Mouse (Mus musculus) brain, embryonic 18.5 days (tissue): ENCODE data around the gene Neurod2.

Experiments used
- DNase-seq: peaks from one replicate; pipeline ENCODE4 v3.0.0-alpha.2; 2012; ENCODE audit warnings: low read depth, low spot score

Gene Neurod2

DNA sequence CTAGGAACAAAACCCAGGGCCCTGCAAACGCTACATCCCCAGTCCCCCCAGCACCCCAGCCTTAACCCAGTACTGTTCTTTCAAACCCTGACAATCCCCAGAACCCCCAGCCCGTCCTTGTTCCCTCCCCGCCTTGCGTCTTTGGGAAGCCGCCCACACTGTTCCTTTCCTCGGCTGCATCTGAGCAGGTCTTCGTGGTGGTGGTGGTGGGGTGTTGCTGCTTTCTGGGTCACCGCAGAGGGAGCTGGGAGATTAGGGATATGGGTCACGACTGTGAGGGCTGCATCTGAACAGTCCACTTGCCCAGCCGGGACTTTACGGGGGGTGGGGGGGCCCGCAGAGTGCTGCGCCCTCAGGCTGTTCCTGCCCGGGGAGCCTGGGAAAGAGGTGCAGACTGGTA, 25.0 kb upstream of the Neurod2 start:
- DNase-seq = no peak

- DNase-seq = no peak
Observed at GRCm38 (mm10) chr11:98353651-98354211, 24.3 kb upstream of the Neurod2 start.

DNA sequence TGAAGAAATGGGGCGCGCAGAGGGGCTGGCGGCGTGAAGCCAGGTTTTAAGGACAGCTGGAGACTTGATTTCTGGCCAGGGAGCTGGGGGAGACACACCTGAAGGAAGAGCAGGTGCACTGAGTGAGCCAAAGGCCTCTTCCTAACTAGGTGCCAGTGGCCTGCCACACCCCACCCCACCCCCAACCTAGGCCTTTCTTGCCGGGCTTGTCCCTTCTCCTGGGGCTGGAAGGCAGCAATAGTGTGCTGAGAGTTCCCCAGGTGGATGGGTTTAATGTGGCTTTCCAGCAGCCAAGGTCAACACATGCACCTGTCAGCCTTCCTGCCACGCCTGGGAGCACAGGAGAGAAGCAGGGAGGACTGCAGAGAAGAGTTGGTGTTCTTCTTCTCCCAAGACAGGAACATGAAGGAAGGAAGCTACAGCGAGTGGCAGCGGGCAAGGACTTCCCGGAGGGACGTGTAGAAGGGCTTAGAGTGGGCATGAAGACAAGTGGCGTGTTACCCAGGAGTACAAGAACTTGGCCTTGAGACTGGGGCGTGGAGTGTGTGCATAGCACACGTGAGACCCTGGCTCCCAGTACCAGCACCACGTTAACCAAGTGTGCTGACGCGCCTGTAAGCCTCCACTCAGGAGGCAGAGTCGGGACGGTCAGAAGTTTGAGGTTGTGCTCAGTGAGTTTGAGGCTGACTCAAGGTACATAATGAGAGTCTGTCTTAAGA, 23.0 kb upstream of the Neurod2 start:
- DNase-seq = no peak

- no peak for DNase-seq
Observed at GRCm38 (mm10) chr11:98349308-98349707, 19.9 kb upstream of the Neurod2 start.

DNA sequence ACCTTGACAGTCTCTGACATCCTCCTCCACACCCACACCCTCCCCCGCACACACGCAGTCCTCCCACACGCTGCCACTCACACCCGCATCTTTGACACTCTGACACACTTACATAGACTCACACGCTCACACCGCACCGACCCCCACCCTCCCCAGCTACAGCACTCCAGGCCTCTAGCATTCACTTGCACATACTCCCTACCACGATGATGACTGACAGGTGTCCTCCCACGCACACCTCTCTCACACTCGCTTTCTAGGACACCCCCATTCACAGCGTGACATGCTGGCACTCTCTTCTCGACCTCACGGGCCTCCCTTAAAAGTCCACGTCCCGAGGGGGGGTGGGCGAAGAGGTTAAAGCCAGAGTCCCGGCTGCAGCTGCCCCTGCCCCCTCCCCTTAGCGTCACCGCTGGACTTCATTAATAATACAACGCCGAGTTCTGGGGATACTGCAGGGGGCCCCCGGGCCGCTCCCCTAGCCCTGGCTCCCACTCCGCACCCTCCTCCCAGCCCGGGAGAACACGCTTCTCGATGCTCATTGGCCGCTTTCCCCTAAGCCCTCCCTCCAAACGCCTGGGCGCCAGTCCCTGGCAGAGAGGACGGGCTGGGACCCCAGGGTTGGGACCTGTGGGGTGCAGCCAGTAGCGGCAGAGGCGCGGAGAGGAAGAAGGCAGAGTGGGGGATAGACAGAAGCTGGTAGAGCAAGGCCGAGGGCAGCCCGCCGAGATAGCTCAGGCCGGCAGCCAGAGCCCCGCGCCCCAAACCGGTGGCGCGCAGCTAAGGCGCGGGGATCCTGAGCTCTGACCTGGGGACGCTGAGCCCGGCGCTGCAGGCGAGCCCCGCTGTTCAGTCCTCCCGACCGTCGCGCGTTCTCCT, 18.9 kb upstream of the Neurod2 start, which contains the start of gene Ppp1r1b:
Gene Ppp1r1b (plus strand): TSS at position 322 of the 879 bp plus-strand sequence.
- no peak for DNase-seq

GRCm38 (mm10) chr11:98347385-98348082, 18.1 kb upstream of the Neurod2 start:
- DNase-seq = no peak

DNA sequence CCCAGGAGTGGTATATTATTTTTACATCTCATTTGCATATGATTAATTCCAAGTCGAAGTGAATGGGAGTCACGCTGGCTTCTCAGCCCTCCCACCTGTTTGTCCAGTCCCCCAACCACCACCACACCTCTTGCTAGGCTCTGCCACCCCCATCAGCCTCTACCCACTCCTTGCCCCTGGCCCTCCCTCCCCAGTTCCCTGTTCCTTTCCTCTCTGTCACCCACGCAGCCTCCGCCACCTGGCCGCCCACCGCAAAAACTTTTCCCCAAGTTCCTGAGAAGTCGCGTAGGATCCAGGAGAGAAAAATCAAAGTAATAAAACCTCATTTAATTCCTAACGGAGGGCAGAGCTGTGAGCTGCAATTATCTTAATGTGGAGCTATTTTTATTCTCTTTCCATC, 16.7 kb upstream of the Neurod2 start:
- DNase-seq = no peak

DNA sequence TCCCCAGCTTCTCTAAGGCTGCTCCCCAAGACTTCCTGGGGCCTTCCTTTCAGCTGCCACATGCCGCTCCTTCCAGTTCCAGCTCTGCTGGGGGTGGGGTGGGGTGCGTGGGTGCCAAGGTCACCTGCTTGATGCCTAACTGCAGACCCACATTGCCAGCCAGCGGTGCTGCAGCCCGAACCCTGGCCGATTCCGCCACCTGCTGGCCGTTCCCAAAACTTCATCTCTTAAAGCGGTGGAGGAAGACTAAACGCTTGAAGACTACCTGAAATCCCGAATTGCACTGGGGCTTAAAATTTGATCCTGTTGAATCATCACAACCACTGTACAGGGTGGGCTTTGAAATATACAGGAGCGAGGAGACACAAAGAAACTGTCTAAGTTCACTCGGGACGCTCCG, 15.8 kb upstream of the Neurod2 start:
- no peak for DNase-seq

DNA sequence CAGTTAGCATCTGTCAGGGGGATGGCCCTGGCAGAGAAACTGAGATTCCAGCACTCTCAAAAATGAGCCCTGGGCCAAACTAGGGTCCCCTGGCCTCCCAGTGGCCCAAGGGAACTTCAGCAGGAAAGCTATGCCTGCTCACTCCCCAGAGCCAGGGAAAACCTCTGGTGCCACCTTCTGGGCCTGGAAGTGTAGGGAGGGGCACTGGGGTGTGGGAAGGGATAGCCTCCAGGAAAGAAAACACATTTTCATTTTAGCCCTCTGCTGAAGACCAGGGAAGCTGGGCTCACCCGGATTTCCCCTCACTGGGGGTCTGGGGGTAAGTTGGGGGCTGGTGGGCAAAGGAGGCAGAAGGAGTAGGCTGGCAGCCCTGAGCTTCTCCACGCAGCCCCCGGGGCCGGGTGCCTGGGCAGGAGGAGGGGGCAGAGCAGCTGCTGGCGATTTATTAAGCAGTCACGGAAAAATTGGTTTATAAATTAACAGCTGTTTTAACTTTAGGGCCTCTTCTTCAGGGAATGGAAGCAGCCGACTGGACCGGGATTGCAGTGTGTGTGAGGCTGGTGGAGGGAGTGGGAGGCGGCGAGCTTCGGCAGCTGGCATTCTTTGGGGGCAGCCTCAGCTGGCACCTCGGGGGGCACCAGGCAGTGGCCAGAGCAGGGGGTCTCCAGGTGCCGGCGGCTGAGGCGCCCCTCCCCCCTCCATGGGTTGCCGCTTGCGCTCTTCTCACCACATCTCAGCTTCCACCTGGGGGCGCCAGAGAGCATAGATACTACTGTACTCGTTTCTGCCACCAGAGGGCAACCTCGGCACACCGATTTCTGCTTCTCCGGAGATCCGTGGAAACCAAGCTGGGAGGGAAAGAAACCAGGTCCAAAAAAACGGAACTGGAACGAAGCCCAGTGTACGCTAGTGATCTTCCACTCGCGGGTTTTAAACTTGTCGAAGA, 12.8 kb upstream of the Neurod2 start:
- no peak for DNase-seq

DNA sequence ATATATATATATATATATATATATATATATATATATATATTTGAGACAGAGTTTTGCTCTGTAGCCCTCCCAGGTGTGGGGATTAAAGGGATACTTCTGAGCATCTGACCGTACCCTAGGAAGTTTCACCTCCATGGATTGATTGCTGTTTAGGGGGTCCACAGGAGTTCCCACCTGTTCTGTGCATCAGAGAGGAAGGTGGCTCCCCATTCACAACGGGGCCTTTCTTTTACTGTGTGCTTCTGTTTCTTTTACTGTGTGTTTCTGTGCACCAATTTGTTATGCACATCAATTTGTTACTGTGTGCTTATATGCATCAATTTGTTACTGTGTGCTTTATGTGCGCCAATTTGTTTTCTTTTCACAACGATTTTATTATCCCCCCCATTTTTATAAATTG, 11.7 kb upstream of the Neurod2 start:
- DNase-seq = no peak

DNA sequence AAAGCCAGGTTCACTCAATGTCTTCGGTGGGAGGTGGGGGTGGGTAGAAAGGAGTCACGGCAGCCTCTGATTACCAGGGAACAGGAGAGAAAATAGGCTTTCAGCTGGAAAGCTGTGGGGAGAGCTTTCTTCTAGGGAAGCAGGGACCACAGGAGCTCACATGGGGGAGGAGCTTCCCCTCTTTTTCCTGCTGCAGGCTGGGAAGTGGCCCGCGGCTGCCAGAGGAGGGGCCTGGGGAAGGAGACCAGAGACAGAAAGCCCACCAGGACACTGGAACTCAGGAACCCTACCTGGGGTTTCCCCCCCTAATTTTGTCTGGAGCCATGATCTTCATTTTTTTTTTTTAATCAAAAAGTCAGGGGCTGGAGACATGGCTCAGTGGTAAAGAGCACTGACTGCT, 11.1 kb upstream of the Neurod2 start:
- no peak for DNase-seq

DNA sequence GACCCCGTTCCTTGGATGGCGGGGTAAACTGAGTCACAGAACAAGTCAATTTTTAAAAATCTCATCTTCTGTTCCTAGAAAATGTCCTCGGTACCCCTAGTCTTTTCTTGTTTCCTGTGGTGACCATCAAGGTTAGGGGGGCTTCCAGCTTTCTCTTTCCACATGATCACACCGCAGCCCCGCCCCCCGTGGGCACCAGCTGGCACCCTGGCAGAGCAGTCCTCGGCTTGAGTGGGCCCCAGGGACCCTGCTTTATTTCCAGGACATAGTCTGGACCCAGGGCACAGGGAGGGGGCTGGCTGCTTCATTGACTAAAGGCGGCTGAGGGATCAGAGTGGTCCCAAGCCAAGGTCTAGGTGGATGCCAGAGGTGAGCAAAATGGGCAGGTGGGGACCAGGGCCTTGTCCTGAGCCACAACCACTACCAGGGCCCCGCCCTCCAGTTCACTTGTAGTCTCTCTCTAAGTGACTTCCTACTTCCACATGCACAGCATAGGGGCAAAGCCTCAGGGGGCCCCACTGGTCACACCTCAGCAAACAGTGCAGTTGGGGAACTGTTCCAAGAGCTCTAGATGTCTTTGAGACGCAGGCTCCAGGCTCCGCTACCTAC, 10.3 kb upstream of the Neurod2 start:
- DNase-seq = no peak

DNA sequence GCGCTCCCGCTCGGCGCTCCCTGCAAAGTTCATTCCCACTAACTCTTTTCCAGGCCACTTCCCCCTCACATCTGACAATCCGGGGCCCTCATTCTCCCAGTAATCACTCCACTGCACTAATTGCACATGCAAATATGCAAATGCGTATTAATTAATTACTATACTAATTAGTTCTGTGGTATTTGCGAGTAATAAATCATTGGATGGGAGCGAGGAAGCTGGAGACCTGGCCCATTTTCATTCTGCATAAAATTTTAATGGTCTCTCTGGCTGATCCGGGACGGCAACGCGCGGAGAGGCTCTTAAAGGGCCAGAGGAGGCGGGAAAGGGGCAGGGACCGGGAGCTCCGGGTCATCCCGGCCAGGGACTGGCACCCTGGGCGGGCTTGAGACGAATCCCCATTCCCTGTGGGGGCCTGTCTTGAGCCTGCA, 9.6 kb upstream of the Neurod2 start:
- DNase-seq = no peak

- DNase-seq = no peak
Observed at GRCm38 (mm10) chr11:98338507-98338961, 9.1 kb upstream of the Neurod2 start.

GRCm38 (mm10) chr11:98336245-98337107, 7.0 kb upstream of the Neurod2 start:
- no peak for DNase-seq

DNA sequence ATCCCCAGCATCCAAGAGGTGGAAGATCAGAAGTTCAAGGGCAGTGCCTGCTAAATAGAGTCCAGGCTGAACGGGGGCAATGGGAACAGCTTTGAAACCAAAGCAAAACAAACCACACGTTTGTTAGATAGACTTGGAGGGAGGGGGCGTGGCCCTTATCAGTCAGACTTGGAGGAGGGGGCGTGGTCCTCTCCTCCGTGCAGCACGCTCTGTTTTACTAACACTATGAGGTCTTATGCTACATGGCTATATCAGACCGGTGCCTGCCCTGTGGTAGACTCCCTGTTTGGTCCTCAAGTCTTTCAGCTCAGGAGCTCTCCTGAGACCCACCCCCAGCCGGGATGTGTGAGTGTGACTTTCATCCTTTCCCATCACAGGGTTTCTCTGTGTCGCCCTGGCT, 5.8 kb upstream of the Neurod2 start:
- DNase-seq = no peak

GRCm38 (mm10) chr11:98333981-98334741, 4.7 kb upstream of the Neurod2 start:
- DNase-seq = no peak

GRCm38 (mm10) chr11:98333263-98333696, 3.8 kb upstream of the Neurod2 start:
- no peak for DNase-seq
